Comparison of ENCODE assay signal across 1 mouse cellular context in genomic region chr16:38456812-38457567, GRCm38 (mm10).
A peak's percentile ranks its signal among the peaks of the same experiment; 100 is the strongest.
TF ChIP-seq lines count a peak whose summit lies in the region.

No protein-coding gene starts in this region.

TF ChIP-seq in CH12.LX, 34 proteins besides CTCF, POLR2A, EP300 and RAD21 (continued from another document):
- TF ChIP-seq ETS1 (conservative IDR thresholded peaks at IDR 0.05; ENCODE audit: low read depth, low read length): peak; percentile 64
- TF ChIP-seq MXI1 (IDR thresholded peaks at IDR 0.05; ENCODE audit: low read depth, low read length): peak; percentile 53; the same call in 1 of the 2 replicates
- 0 out of 2 replicates have a peak, but pooled peaks have one; percentile 10 for TF ChIP-seq MEF2A (IDR thresholded peaks at IDR 0.05; ENCODE audit: borderline replicate concordance, low read depth, low read length)
- 0 out of 2 replicates have a peak, but pooled peaks have one; percentile 40 for TF ChIP-seq UBTF (IDR thresholded peaks at IDR 0.05; ENCODE audit: low read depth, low read length)
